Mouse (Mus musculus): ENCODE results near the gene Gm28042. TPM values are rescaled to one million over a fixed set of nuclear protein-coding genes. Genes with fewer than 3 reads are reported as not detected.

The Gm28042 gene
- 2.0 and 2.2 TPM in 2 replicates for polyA plus RNA-seq (2015; fragmentation: Nextera tagmentation; extraction: Ambion mirVana)

DNA sequence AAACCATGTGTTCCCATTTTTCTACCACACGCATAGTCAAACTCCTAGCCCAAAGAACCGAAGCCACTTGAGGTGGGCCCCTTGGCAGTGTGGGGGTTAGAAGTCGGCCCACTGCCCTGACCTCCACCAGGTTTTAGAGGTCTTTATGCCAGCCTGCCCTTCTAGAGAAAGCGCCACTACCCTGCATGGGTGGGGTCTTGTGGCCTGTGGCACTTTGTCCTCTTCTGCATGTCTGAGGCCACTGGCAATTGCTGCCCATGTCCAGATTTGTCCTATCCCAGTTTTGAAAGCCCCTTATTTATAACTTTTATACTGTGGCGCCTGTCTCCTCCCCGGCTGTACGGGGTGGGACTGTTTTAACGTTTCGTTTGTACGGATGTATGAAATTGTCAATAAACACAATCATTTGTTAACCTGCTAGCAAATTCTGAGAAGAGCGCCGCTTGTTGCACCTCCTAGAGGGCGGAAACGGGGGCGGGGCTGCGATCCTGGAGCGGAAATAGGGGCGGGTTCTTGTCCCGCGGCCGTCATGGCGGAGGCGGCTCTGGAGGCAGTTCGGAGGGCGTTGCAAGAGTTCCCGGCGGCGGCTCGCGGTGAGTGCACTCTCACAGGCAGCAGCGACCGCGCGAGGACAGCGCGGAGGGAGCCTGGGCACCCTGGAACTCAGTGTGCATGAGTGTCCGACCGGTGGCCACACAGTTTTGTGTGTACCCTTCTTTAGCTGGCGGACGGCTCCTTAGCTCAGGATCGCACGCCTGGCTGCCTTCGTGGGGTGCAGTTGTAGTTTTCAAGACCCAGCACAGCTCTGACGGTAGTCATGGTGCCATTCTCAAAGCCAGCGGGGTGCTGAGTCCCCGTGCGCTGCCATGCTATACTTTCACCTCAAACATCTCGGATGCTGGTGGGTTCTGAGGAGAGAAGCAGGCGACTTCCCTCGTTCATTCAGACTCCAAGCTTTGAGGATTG lies at the start of gene Gm28042, which contains the start of gene Jmjd7:
TSS of gene Gm28042 (plus strand) at position 510 of the 966 bp plus-strand sequence.
TSS of gene Jmjd7 (plus strand) at position 500 of the 966 bp plus-strand sequence.
- Histone ChIP-seq H3K4me2 (ENCODE audit: low read depth, low read length) (peak within 1 kb of the TSS; percentile 84), H3K9me3 (replicated peaks; ENCODE audit: control insufficient read depth, low read length) (no peaks in the 10 kb centered on the region), H3K27ac (ENCODE audit: low read length) (peak within 1 kb of the TSS; percentile 81), H3K27me3 (ENCODE audit: control insufficient read depth, insufficient read depth, low read length) (no peaks in the 10 kb centered on the region), H3K9ac (ENCODE audit: low read length) (peak within 1 kb of the TSS; percentile 80), H3K4me1 (ENCODE audit: control insufficient read depth, insufficient read depth, low read length) (peaks cover 20% of the 10 kb centered on the region), H3K36me3 (ENCODE audit: control insufficient read depth, insufficient read depth) (peaks cover 13% of the 10 kb centered on the region), H3K4me3 (ENCODE audit: low read length) (peak within 1 kb of the TSS; percentile 65)
- peak; percentile 84 for ATAC-seq (replicated peaks; ENCODE audit: extremely low read depth, insufficient read depth, low FRiP score)
- 5% methylated on average over 50 of the region's 50 CpGs for WGBS

DNA sequence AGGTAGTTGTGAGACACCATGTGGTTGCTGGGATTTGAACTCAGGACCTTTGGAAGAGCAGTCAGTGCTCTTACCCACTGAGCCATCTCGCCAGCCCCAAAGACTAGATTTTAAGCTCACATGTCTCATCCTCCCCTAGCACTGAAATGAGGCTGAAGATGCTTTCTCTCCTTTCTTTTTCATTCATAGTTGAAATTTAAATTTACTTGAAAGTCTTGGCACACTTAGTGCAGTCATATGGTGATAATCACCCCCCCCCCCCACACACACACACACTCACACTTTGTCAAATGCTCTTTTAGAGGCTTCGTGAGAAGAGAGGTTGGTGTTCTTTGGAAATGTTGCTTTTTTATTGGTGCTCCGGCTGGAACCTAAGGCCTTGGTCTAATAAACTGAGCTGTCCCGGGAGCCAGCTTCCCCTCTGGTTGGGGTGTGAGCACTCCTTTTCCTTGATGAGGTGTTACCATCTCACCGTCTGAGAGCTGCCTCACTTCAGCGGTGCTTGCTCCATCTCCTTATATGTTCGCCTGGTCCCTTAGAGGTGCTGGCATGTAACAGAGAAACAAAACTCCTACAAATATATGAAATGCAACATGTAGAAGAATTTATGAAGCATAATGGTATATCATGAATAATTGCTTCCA lies 46.8 kb upstream of the Gm28042 start:
- Histone ChIP-seq H3K27ac (ENCODE audit: low read length) (no peak overlapping the region), H3K4me2 (ENCODE audit: low read depth, low read length) (no peak overlapping the region), H3K9ac (ENCODE audit: low read length) (no peak overlapping the region), H3K36me3 (ENCODE audit: control insufficient read depth, insufficient read depth) (no peaks in the 10 kb centered on the region), H3K4me1 (ENCODE audit: control insufficient read depth, insufficient read depth, low read length) (no peaks in the 10 kb centered on the region), H3K4me3 (ENCODE audit: low read length) (no peak overlapping the region), H3K27me3 (ENCODE audit: control insufficient read depth, insufficient read depth, low read length) (no peaks in the 10 kb centered on the region), H3K9me3 (replicated peaks; ENCODE audit: control insufficient read depth, low read length) (no peaks in the 10 kb centered on the region)
- WGBS: 87% methylated on average over 7 of the region's 7 CpGs
- ATAC-seq (replicated peaks; ENCODE audit: extremely low read depth, insufficient read depth, low FRiP score): no peak

DNA sequence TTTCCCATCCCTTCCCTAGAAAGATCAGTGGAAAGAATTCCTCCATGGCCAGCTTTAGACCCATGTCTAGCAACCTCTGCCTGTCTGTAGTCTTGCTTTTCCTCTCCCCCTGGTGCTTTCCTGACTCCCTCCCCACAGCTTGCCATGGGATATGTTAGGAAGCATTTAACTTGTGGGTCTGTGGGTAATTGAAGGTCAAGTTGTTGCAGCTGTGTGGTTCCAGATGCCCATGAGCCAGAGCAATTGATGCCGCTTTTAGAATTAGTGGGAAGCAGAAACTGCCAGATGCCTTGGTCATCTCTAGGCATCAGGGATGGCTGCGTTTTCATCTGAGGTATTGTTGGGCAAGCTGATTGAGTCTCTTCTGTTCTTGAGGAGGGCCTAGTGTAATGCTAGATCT lies 45.7 kb upstream of the Gm28042 start:
- Histone ChIP-seq H3K9ac (ENCODE audit: low read length) (no peak overlapping the region), H3K4me1 (ENCODE audit: control insufficient read depth, insufficient read depth, low read length) (no peaks in the 10 kb centered on the region), H3K36me3 (ENCODE audit: control insufficient read depth, insufficient read depth) (no peaks in the 10 kb centered on the region), H3K27ac (ENCODE audit: low read length) (no peak overlapping the region), H3K27me3 (ENCODE audit: control insufficient read depth, insufficient read depth, low read length) (no peaks in the 10 kb centered on the region), H3K4me3 (ENCODE audit: low read length) (no peak overlapping the region), H3K9me3 (replicated peaks; ENCODE audit: control insufficient read depth, low read length) (no peaks in the 10 kb centered on the region), H3K4me2 (ENCODE audit: low read depth, low read length) (no peak overlapping the region)
- no peak for ATAC-seq (replicated peaks; ENCODE audit: extremely low read depth, insufficient read depth, low FRiP score)
- 72% methylated on average over 2 of the region's 2 CpGs for WGBS

DNA sequence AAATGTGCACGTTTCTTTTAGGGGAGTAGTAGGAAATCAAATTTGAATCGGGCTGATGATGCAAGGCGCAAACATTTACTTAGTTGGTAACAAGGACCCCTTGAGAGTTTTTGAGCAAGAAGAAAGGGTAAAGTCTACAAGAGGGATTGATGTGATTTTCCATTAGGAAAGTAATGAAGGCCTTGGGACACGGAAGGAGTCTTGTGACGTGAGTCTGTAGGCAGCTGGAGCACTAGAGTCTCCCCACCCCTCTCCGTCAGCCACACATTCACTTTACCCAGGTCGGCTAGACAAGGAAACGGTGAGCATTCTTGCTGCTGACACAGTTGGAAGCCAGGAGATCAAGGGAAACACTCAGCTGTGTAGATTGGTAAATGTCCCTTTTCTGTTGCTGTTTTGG lies 41.4 kb upstream of the Gm28042 start:
- no peak for ATAC-seq (replicated peaks; ENCODE audit: extremely low read depth, insufficient read depth, low FRiP score)
- Histone ChIP-seq H3K4me2 (ENCODE audit: low read depth, low read length) (no peak overlapping the region), H3K4me3 (ENCODE audit: low read length) (no peak overlapping the region), H3K4me1 (ENCODE audit: control insufficient read depth, insufficient read depth, low read length) (no peaks in the 10 kb centered on the region), H3K27me3 (ENCODE audit: control insufficient read depth, insufficient read depth, low read length) (no peaks in the 10 kb centered on the region), H3K9ac (ENCODE audit: low read length) (no peak overlapping the region), H3K27ac (ENCODE audit: low read length) (no peak overlapping the region), H3K9me3 (replicated peaks; ENCODE audit: control insufficient read depth, low read length) (no peaks in the 10 kb centered on the region), H3K36me3 (ENCODE audit: control insufficient read depth, insufficient read depth) (no peaks in the 10 kb centered on the region)
- WGBS: 58% methylated on average over 8 of the region's 8 CpGs

DNA sequence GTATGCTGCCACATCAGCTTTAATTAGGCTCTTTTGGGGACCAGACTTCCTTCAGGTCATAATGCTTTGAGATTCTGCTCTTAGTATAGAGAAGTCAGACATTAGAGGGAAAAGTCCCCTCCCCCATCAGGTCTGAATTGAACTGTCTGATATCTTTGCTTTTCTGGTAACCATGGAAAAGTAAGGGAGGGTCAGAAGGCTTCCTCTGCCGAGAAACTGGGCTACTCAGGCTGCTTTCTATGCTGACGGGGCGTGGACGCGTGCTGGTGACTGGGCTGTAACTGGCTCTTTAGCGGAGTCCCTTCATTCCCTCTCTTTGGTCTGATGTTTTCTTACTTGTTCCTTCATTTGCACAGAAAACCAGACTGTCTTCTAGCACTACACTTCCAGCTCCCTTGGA lies 40.9 kb upstream of the Gm28042 start:
- WGBS: 58% methylated on average over 6 of the region's 6 CpGs

DNA sequence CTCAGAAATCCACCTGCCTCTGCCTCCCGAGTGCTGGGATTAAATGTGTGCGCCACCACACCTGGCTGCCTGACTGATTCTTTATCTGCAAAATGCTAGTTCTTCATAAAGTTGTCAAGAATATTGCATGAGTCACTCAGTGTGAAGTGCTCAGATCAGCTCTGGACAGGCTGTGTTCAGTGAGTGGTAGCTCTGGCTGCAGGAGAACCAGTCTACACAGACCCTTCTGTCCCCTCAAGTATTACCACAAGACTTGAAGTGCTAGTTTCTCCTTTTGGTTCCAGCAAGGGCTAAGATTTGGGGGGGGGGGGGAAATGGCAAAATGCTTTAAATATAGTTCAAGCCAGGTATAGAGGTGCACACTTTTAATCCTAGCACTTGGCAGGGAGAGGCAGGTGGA lies 39.9 kb upstream of the Gm28042 start:
- WGBS: 88% methylated on average over 2 of the region's 2 CpGs
- H3K9ac ChIP-seq (ENCODE audit: low read length): no peak overlapping the region
- no peaks in the 10 kb centered on the region for H3K36me3 ChIP-seq (ENCODE audit: control insufficient read depth, insufficient read depth)
- no peak overlapping the region for H3K4me2 ChIP-seq (ENCODE audit: low read depth, low read length)
- H3K27me3 ChIP-seq (ENCODE audit: control insufficient read depth, insufficient read depth, low read length): no peaks in the 10 kb centered on the region
- no peak overlapping the region for H3K4me3 ChIP-seq (ENCODE audit: low read length)
- ATAC-seq (replicated peaks; ENCODE audit: extremely low read depth, insufficient read depth, low FRiP score): no peak
- no peak overlapping the region for H3K27ac ChIP-seq (ENCODE audit: low read length)
- no peaks in the 10 kb centered on the region for H3K4me1 ChIP-seq (ENCODE audit: control insufficient read depth, insufficient read depth, low read length)
- no peaks in the 10 kb centered on the region for H3K9me3 ChIP-seq (replicated peaks; ENCODE audit: control insufficient read depth, low read length)

More for the DNA sequence above, 40.9 kb upstream of the Gm28042 start:
- Histone ChIP-seq H3K4me2 (ENCODE audit: low read depth, low read length) (no peak overlapping the region), H3K27me3 (ENCODE audit: control insufficient read depth, insufficient read depth, low read length) (no peaks in the 10 kb centered on the region), H3K4me3 (ENCODE audit: low read length) (no peak overlapping the region), H3K4me1 (ENCODE audit: control insufficient read depth, insufficient read depth, low read length) (no peaks in the 10 kb centered on the region), H3K27ac (ENCODE audit: low read length) (no peak overlapping the region), H3K36me3 (ENCODE audit: control insufficient read depth, insufficient read depth) (no peaks in the 10 kb centered on the region), H3K9ac (ENCODE audit: low read length) (no peak overlapping the region), H3K9me3 (replicated peaks; ENCODE audit: control insufficient read depth, low read length) (no peaks in the 10 kb centered on the region)
- no peak for ATAC-seq (replicated peaks; ENCODE audit: extremely low read depth, insufficient read depth, low FRiP score)

DNA sequence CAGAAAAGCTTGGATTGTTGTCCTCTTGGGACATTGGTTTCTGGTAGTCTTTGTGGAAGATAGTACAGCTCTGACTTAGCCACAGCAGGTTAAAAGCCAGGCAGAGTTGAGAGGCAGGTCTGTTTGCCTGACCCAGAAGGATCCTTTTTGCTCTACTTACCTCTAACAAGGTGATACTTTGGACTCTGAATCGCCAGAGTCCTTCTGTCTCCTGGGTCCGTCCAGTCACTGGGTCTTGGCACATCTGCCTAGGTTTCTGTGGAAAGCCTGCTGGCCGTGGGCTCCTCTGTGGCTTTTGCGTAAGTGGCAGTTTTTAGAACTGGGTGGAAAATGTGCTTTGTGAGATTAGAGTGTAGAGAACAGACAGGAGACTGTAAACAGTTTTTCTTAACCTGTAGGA lies 38.3 kb upstream of the Gm28042 start:
- Histone ChIP-seq H3K4me2 (ENCODE audit: low read depth, low read length) (no peak overlapping the region), H3K9me3 (replicated peaks; ENCODE audit: control insufficient read depth, low read length) (no peaks in the 10 kb centered on the region), H3K27me3 (ENCODE audit: control insufficient read depth, insufficient read depth, low read length) (no peaks in the 10 kb centered on the region), H3K4me1 (ENCODE audit: control insufficient read depth, insufficient read depth, low read length) (no peaks in the 10 kb centered on the region), H3K36me3 (ENCODE audit: control insufficient read depth, insufficient read depth) (no peaks in the 10 kb centered on the region), H3K9ac (ENCODE audit: low read length) (no peak overlapping the region), H3K4me3 (ENCODE audit: low read length) (no peak overlapping the region), H3K27ac (ENCODE audit: low read length) (no peak overlapping the region)
- 80% methylated on average over 4 of the region's 4 CpGs for WGBS
- ATAC-seq (replicated peaks; ENCODE audit: extremely low read depth, insufficient read depth, low FRiP score): no peak

DNA sequence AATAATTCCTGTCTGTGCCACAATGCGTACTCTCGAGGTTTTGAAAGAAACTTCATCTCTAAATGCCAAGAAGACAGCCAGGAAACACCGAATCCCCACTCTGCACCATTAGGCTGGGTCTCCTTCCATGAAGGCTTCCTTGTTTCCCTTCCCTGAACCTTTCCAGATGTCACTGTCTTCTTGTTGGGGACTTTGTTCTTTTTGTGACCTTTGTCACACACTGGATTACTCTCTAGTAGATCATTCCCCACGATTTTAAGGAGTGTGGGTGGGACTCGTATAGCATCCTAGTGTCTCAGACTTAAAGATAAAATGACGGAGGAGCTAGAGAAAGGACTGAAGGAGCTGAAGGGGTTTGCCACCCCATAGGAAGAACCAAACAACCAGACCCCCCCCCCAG lies 36.4 kb upstream of the Gm28042 start:
- no peaks in the 10 kb centered on the region for H3K27me3 ChIP-seq (ENCODE audit: control insufficient read depth, insufficient read depth, low read length)
- no peak overlapping the region for H3K9ac ChIP-seq (ENCODE audit: low read length)
- H3K4me1 ChIP-seq (ENCODE audit: control insufficient read depth, insufficient read depth, low read length): peaks cover 6% of the 10 kb centered on the region
- no peak for ATAC-seq (replicated peaks; ENCODE audit: extremely low read depth, insufficient read depth, low FRiP score)
- no peaks in the 10 kb centered on the region for H3K36me3 ChIP-seq (ENCODE audit: control insufficient read depth, insufficient read depth)
- H3K27ac ChIP-seq (ENCODE audit: low read length): no peak overlapping the region
- no peaks in the 10 kb centered on the region for H3K9me3 ChIP-seq (replicated peaks; ENCODE audit: control insufficient read depth, low read length)
- no peak overlapping the region for H3K4me3 ChIP-seq (ENCODE audit: low read length)
- no peak overlapping the region for H3K4me2 ChIP-seq (ENCODE audit: low read depth, low read length)
- WGBS: 82% methylated on average over 6 of the region's 6 CpGs

DNA sequence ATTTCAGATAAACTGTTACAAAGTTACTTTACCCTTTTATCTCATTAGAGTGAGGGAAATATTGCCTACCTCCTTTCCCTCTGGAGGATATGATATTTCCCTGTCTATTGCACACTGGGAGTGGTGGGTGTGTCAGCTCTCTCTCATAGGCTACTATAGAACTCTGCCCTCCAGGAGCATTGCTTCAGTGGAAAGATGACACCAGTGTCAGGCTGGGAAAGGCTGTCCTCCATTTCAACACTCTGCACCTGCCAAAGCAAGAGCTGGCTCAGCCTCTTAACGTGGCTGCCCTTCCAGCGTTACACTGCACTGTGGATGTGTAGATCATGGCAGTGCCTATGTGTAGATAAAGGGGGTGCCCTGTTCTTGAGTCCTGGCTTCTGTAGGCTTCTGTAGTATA lies 34.9 kb upstream of the Gm28042 start:
- no peaks in the 10 kb centered on the region for H3K9me3 ChIP-seq (replicated peaks; ENCODE audit: control insufficient read depth, low read length)
- 81% methylated on average over 2 of the region's 2 CpGs for WGBS
- no peaks in the 10 kb centered on the region for H3K36me3 ChIP-seq (ENCODE audit: control insufficient read depth, insufficient read depth)
- H3K9ac ChIP-seq (ENCODE audit: low read length): no peak overlapping the region
- H3K4me3 ChIP-seq (ENCODE audit: low read length): no peak overlapping the region
- H3K4me2 ChIP-seq (ENCODE audit: low read depth, low read length): no peak overlapping the region
- no peaks in the 10 kb centered on the region for H3K27me3 ChIP-seq (ENCODE audit: control insufficient read depth, insufficient read depth, low read length)
- H3K4me1 ChIP-seq (ENCODE audit: control insufficient read depth, insufficient read depth, low read length): peaks cover 8% of the 10 kb centered on the region
- ATAC-seq (replicated peaks; ENCODE audit: extremely low read depth, insufficient read depth, low FRiP score): no peak
- no peak overlapping the region for H3K27ac ChIP-seq (ENCODE audit: low read length)
